Mouse (Mus musculus) forebrain, embryonic 15.5 days (tissue): Measurements from ENCODE around the gene Siae. TPM values are rescaled to one million over a fixed set of nuclear protein-coding genes. Genes with fewer than 3 reads are reported as not detected.

Experiments
- ATAC-seq: fragments of 200-750 bp; cut with Nextera tagmentation; replicated peaks from 2 replicates; pipeline ENCODE4 v1.8.0; 2017; ENCODE audit warnings: mild to moderate bottlenecking, moderate TSS enrichment, moderate library complexity
- H3K27ac ChIP-seq: fragments of 300-500 bp; sonication (generic); replicated peaks from 2 replicates; pipeline ENCODE4 v1.5.1; 2015; ENCODE audit warnings: mild to moderate bottlenecking, inconsistent platforms
- H3K27me3 ChIP-seq: fragments of 300-500 bp; sonication (generic); 2 replicates; pipeline ENCODE4 v1.6.1; 2015; ENCODE audit warnings: inconsistent platforms
- H3K36me3 ChIP-seq: fragments of 300-500 bp; sonication (generic); 2 replicates; pipeline ENCODE4 v1.6.1; 2015; ENCODE audit warnings: mild to moderate bottlenecking, inconsistent platforms
- H3K4me1 ChIP-seq: fragments of 300-500 bp; sonication (generic); 2 replicates; pipeline ENCODE4 v1.6.1; 2015; ENCODE audit warnings: inconsistent platforms
- H3K4me2 ChIP-seq: fragments of 300-500 bp; sonication (generic); replicated peaks from 2 replicates; pipeline ENCODE4 v1.6.1; 2015; ENCODE audit warnings: mild to moderate bottlenecking, inconsistent platforms
- H3K4me3 ChIP-seq: fragments of 300-500 bp; sonication (generic); 2 replicates; pipeline ENCODE4 v1.5.1; 2015; ENCODE audit warnings: mild to moderate bottlenecking, inconsistent platforms
- H3K9ac ChIP-seq: fragments of 300-500 bp; sonication (generic); replicated peaks from 2 replicates; pipeline ENCODE4 v1.6.1; 2015; ENCODE audit warnings: mild to moderate bottlenecking, inconsistent platforms
- H3K9me3 ChIP-seq: fragments of 300-500 bp; sonication (generic); 2 replicates; pipeline ENCODE4 v1.6.1; 2016; ENCODE audit warnings: inconsistent platforms
- WGBS: fragments of 180-500 bp; shearing (Covaris S2); methylation state at CpG from one replicate; pipeline ENCODE4 v1.1.7; 2015; ENCODE audit warnings: mixed read lengths; 5-methylcytosine and 5-hydroxymethylcytosine counted together
- polyA plus RNA-seq: library from polyadenylated mRNA; unstranded; fragments of >200 nt; fragmentation: Nextera tagmentation; extraction: Ambion mirVana; gene quantifications from 2 replicates; pipeline ENCODE4 v1.2.1, GENCODE M21; 2015

Gene Siae
- polyA plus RNA-seq, 1 experiment from 2014 or later: 8.6 TPM

GRCm38 (mm10) chr9:37543869-37544440 is 11.5 kb upstream of the Siae start:
- 0 out of 2 replicates have a peak, but pooled peaks have one; percentile 2 for ATAC-seq
- Histone ChIP-seq H3K4me2 (peak overlapping the region; percentile 48), H3K27ac (no peak overlapping the region), H3K9ac (peak overlapping the region; percentile 19; the same call in 1 of the 2 replicates), H3K9me3 (no peaks in the 10 kb centered on the region), H3K27me3 (peaks cover 27% of the 10 kb centered on the region), H3K4me1 (peaks cover 16% of the 10 kb centered on the region), H3K4me3 (peak overlapping the region; percentile 33), H3K36me3 (no peaks in the 10 kb centered on the region)
- 35% methylated on average over 12 of the region's 12 CpGs for WGBS

GRCm38 (mm10) chr9:37544447-37545165 is 10.9 kb upstream of the Siae start:
- H3K9ac ChIP-seq: peak overlapping the region; percentile 19; the same call in 1 of the 2 replicates
- H3K36me3 ChIP-seq: no peaks in the 10 kb centered on the region
- peak overlapping the region; percentile 33 for H3K4me3 ChIP-seq
- WGBS: under 1% methylated on average over 29 of the region's 29 CpGs
- peak; percentile 62 for ATAC-seq
- H3K9me3 ChIP-seq: no peaks in the 10 kb centered on the region
- no peak overlapping the region for H3K27ac ChIP-seq
- H3K4me2 ChIP-seq: peak overlapping the region; percentile 48
- H3K27me3 ChIP-seq: peaks cover 32% of the 10 kb centered on the region
- H3K4me1 ChIP-seq: peaks cover 16% of the 10 kb centered on the region

- Histone ChIP-seq H3K4me2 (peak overlapping the region; percentile 48), H3K27me3 (peaks cover 38% of the 10 kb centered on the region), H3K9ac (no peak overlapping the region), H3K27ac (no peak overlapping the region), H3K4me1 (peaks cover 16% of the 10 kb centered on the region), H3K4me3 (peak overlapping the region; percentile 33), H3K9me3 (no peaks in the 10 kb centered on the region), H3K36me3 (no peaks in the 10 kb centered on the region)
- ATAC-seq: peak; percentile 51
- WGBS: 9% methylated on average over 17 of the region's 17 CpGs
Measured at GRCm38 (mm10) chr9:37545166-37545610, 10.3 kb upstream of the Siae start.

- H3K27ac ChIP-seq: no peak overlapping the region
- H3K36me3 ChIP-seq: no peaks in the 10 kb centered on the region
- no peak for ATAC-seq
- H3K27me3 ChIP-seq: peaks cover 44% of the 10 kb centered on the region
- WGBS: 23% methylated on average over 27 of the region's 27 CpGs
- no peak overlapping the region for H3K4me3 ChIP-seq
- H3K9me3 ChIP-seq: no peaks in the 10 kb centered on the region
- peaks cover 16% of the 10 kb centered on the region for H3K4me1 ChIP-seq
- no peak overlapping the region for H3K4me2 ChIP-seq
- no peak overlapping the region for H3K9ac ChIP-seq
Measured at GRCm38 (mm10) chr9:37545847-37546452, 9.5 kb upstream of the Siae start.

GRCm38 (mm10) chr9:37546889-37547288 is 8.6 kb upstream of the Siae start:
- H3K36me3 ChIP-seq: no peaks in the 10 kb centered on the region
- no peak overlapping the region for H3K4me3 ChIP-seq
- H3K27me3 ChIP-seq: peaks cover 54% of the 10 kb centered on the region
- WGBS: 93% methylated on average over 1 of the region's 1 CpGs
- no peak overlapping the region for H3K9ac ChIP-seq
- H3K4me2 ChIP-seq: no peak overlapping the region
- ATAC-seq: no peak
- H3K4me1 ChIP-seq: peaks cover 20% of the 10 kb centered on the region
- H3K9me3 ChIP-seq: no peaks in the 10 kb centered on the region
- H3K27ac ChIP-seq: no peak overlapping the region

GRCm38 (mm10) chr9:37550435-37550834 is 5.1 kb upstream of the Siae start:
- Histone ChIP-seq H3K9me3 (no peaks in the 10 kb centered on the region), H3K27ac (no peak overlapping the region), H3K36me3 (no peaks in the 10 kb centered on the region), H3K9ac (no peak overlapping the region), H3K4me1 (peaks cover 23% of the 10 kb centered on the region), H3K4me3 (no peak overlapping the region), H3K27me3 (peaks cover 59% of the 10 kb centered on the region), H3K4me2 (no peak overlapping the region)
- 68% methylated on average over 1 of the region's 1 CpGs for WGBS
- ATAC-seq: no peak

- H3K27me3 ChIP-seq: peaks cover 46% of the 10 kb centered on the region
- H3K4me3 ChIP-seq: peak overlapping the region; percentile 49
- H3K4me1 ChIP-seq: peaks cover 21% of the 10 kb centered on the region
- ATAC-seq: peak; percentile 17
- no peaks in the 10 kb centered on the region for H3K36me3 ChIP-seq
- peak overlapping the region; percentile 98 for H3K4me2 ChIP-seq
- 3% methylated on average over 23 of the region's 23 CpGs for WGBS
- H3K27ac ChIP-seq: no peak overlapping the region
- peak overlapping the region; percentile 41 for H3K9ac ChIP-seq
- H3K9me3 ChIP-seq: no peaks in the 10 kb centered on the region
Measured at GRCm38 (mm10) chr9:37551751-37552531, 3.6 kb upstream of the Siae start.

- 4% methylated on average over 31 of the region's 31 CpGs for WGBS
- ATAC-seq: peak; percentile 93
- peak within 1 kb of the TSS; percentile 41 for H3K9ac ChIP-seq
- no peaks in the 10 kb centered on the region for H3K36me3 ChIP-seq
- H3K4me2 ChIP-seq: peak within 1 kb of the TSS; percentile 98
- no peak within 1 kb of the TSS for H3K27ac ChIP-seq
- peaks cover 21% of the 10 kb centered on the region for H3K4me1 ChIP-seq
- H3K27me3 ChIP-seq: peaks cover 46% of the 10 kb centered on the region
- peak within 1 kb of the TSS; percentile 49 for H3K4me3 ChIP-seq
- no peaks in the 10 kb centered on the region for H3K9me3 ChIP-seq
Measured at GRCm38 (mm10) chr9:37552536-37553293, 2.8 kb upstream of the Siae start, which contains the start of gene Nrgn. Nrgn (minus strand) TSS chr9:37552904.

- Histone ChIP-seq H3K4me3 (no peak overlapping the region), H3K36me3 (no peaks in the 10 kb centered on the region), H3K27me3 (peaks cover 40% of the 10 kb centered on the region), H3K9me3 (no peaks in the 10 kb centered on the region), H3K9ac (no peak overlapping the region), H3K27ac (no peak overlapping the region), H3K4me1 (peaks cover 21% of the 10 kb centered on the region), H3K4me2 (no peak overlapping the region)
- no peak for ATAC-seq
- WGBS: 91% methylated on average over 1 of the region's 1 CpGs
Measured at GRCm38 (mm10) chr9:37554279-37554678, 1.2 kb upstream of the Siae start.

GRCm38 (mm10) chr9:37556366-37556765 is 868 bp downstream of the Siae start:
- no peak overlapping the region for H3K9ac ChIP-seq
- H3K27me3 ChIP-seq: peaks cover 21% of the 10 kb centered on the region
- H3K4me3 ChIP-seq: no peak overlapping the region
- WGBS: 75% methylated on average over 3 of the region's 3 CpGs
- H3K4me1 ChIP-seq: peaks cover 21% of the 10 kb centered on the region
- no peaks in the 10 kb centered on the region for H3K9me3 ChIP-seq
- no peak overlapping the region for H3K27ac ChIP-seq
- no peak overlapping the region for H3K4me2 ChIP-seq
- no peak for ATAC-seq
- H3K36me3 ChIP-seq: no peaks in the 10 kb centered on the region

GRCm38 (mm10) chr9:37560617-37561016 is 5.1 kb downstream of the Siae start:
- WGBS: 90% methylated on average over 2 of the region's 2 CpGs
- no peak overlapping the region for H3K27ac ChIP-seq
- no peak overlapping the region for H3K9ac ChIP-seq
- no peak overlapping the region for H3K4me3 ChIP-seq
- no peaks in the 10 kb centered on the region for H3K27me3 ChIP-seq
- H3K36me3 ChIP-seq: no peaks in the 10 kb centered on the region
- no peak for ATAC-seq
- H3K4me2 ChIP-seq: no peak overlapping the region
- no peaks in the 10 kb centered on the region for H3K9me3 ChIP-seq
- H3K4me1 ChIP-seq: no peaks in the 10 kb centered on the region
